Mouse (Mus musculus) ES-CJ7 (cell line): ENCODE measurements around the gene Vmn1r76.

Experiments
- DNase-seq: peaks from one replicate; pipeline ENCODE4 v3.0.0; 2011; ENCODE audit warnings: low read depth, low spot score

Gene Vmn1r76

DNA sequence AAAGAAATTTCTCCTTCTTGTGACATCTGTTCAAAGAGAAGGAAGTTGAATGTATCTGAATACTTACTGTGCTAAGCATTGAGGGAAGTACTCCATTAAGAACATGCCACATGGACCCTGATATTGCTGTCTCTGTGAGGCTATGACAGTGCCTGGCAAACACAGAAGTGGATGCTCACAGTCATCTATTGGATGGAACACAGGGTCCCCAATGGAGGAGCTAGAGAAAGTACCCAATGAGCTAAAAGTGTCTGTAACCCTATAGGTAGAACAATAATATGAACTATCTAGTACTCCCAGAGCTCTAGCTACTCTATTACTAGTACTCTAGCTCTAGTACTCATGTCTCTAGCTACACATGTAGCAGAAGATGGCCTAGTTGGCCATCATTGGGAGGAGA lies at the start of gene Vmn1r76:
TSS of gene Vmn1r76 (minus strand) at position 101 of the 400 bp plus-strand sequence.
- DNase-seq, result no peak

DNA sequence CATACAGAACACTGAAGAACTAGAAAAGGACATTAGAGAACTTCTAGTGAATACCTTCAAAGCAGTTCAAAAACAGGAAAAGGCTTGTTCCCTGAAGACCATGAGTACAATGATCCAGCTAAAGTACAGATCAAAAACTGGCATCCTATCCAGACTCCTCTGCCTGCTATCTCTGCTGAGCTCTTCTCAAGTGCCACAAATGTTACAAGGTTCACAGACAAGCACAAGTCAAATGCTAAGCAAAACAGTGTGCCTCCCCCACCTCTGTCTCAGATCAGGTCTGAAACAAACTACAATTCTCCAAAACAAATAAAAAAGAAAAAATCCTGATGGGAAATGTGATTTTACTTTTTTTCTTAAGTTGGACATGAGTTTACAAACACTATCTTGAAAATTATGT lies 34.6 kb upstream of the Vmn1r76 start:
- no peak for DNase-seq

DNA sequence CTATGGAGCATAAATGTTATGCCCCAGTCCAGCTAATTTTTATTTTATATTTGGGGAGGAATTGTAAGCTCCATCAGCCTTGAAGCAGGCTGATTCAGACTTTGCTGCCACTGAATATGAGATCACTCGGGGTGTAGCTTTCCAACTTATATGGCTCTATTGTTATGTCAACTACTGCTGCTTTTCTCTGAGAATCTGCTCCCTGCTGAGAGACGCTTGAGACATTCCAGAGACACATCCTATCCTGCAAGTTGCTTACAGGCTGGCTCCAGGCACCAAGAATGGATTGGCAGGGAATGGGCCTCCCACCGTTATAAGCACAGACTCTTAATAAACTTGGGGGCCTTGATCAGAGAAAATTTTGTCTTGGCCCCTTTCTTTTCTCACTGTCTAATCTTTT lies 10.0 kb upstream of the Vmn1r76 start:
- DNase-seq, result peak; percentile 77

DNA sequence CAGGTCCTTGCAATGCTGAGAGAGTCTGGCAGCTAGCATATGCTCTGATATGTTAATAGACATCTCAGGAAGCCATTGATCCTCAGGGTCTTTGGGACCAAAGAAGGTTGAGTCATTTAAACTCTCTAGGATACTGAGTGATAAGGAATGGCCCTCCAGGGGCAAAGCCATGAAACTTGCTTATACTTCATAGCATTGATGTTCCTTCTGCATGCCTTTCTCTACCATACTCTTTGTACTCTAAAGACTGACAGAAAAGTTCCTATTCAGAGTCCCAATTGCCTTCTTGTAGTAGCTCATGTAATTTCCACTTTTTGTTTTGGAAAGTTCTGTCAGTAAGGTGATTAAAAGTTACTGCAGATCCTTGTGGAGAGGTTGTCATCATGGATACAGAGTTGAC lies 63.7 kb downstream of the Vmn1r76 start, which contains the start of gene Vmn1r75:
TSS of gene Vmn1r75 (plus strand) at position 301 of the 400 bp plus-strand sequence.
- DNase-seq, result no peak
